Mouse (Mus musculus): Measurements from ENCODE around the gene Uchl3.

Uchl3 gene

DNA sequence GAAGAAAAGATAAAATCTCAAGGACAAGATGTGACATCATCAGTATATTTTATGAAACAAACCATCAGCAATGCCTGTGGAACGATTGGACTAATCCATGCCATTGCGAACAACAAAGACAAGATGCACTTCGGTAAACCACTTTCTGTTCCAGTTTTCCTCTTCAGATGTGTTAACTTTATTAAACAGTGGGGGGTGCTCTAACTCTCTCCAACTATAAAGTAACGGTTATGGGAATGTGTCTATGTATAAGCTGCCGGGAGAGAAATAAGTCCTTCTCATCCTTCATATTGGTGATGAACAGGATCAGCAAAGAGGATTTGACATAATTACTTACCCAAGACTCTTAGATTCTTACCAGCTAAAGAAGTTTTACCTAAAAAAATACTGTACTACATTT is 12.8 kb downstream of the Uchl3 start:
- no peak for DNase-seq (ENCODE audit: low read depth, low spot score)

DNA sequence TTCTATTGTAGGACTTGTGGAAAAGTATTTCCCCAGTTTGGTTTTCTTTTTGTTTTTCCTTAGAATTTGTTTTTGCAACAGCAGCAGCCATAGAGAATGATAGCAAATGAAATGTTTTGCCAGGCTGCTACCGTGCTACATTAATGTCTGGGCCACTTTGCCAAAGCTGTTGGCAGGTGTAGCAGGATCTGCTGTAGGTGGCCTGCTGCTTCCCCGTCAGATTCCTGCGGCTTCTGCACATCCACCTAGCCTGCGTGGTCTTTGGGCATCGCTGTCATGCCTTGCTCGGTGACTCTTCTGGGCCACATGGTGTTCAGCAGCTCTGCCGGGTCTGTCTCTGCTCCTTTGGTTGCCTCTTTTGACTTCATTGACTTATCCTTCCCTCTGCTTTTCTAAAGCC is 14.9 kb downstream of the Uchl3 start:
- no peak for DNase-seq (ENCODE audit: low read depth, low spot score)

DNA sequence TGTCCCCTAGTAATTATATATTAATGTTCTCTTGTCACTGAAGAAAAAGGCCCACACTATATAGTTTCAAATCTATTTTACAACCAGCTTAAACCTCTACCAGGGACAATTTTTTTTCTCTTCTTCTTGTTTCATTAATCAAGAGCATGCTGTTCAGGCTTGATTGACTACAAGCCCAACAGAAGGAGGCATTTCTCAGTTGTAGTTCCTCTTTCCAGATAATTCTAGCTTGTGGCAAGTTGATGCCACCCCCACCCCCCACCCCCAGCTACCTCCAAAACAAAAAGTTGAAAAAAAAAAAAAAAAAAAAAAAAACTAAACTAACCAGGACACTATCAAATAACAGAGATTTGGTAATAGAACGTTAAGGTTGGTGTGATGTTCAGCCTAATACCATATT is 18.5 kb downstream of the Uchl3 start:
- no peak for DNase-seq (ENCODE audit: low read depth, low spot score)

DNA sequence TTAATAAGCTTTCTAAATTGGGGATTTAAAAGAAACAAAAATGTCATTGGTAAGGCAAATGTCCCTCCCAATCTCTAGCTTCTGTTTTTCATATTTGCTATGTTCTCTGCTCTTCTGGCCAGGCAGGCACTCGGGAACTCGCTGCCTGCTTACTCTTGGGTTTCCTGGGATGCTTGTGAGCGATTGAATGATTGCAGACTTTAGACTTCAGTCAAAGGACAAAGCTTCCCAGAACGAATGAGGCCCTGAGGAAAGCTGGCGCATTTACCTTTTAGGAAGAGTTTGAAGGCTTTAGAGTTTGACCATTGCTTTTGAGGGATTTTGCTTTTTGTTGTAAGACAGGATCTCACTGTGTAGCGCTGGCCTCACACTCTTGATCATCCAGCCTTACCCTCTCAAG is 33.9 kb downstream of the Uchl3 start:
- no peak for DNase-seq (ENCODE audit: low read depth, low spot score)

DNA sequence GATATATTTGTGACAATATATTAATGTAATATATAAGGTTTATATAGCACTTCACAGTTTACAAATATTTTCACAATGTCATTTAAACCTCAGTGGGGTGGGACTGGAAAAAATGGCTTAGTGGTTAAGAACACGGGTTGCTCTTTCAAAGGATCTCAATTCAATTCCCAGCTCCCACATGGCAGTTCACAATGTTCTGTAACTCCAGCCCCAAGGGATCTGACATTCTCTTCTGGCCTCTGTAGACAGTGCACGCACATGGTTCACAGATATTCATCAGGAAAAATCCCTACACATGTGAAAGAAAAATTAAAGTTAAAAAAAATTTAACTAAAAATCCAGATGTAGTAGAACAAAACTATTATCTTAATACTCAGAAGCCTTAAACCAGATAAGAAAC is 34.6 kb downstream of the Uchl3 start:
- no peak for DNase-seq (ENCODE audit: low read depth, low spot score)

DNA sequence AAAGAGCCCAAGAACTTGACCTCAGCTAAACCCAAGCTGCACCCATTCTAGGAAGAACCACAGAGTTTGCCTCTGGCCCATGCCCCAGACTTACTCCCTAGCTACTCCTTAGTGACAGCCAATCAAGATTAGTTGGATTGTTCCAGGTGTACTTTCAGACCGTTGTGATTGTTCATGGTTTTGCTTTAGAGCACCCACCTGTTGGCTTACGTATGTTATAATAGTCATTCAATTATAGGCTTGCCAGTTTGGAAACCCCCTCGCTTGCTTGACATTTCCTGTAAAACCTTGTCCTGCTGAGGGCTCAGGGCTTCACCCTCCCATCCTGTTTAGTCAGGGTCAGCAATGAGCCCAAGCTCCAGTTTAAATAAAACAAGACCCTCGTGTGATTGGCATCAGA is 50.7 kb downstream of the Uchl3 start:
- no peak for DNase-seq (ENCODE audit: low read depth, low spot score)

DNA sequence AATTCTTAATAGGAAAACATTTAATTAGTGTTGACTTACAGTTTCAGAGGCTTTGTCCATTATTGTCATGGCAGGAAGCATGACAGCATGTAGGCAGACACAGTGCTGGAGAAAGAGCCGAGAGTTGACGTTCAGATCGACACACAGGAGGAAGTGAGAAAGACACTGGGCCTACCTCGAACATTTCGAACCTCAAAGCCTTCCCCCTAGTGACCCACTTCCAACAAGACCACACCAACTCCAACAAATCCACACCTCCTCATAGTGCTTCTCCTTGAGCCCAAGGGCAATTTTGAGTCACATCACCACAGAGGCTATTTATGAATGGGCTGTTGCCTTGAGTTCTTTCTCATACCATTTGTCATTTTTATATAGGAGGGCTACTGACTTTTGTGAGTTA is 53.3 kb downstream of the Uchl3 start:
- no peak for DNase-seq (ENCODE audit: low read depth, low spot score)

DNA sequence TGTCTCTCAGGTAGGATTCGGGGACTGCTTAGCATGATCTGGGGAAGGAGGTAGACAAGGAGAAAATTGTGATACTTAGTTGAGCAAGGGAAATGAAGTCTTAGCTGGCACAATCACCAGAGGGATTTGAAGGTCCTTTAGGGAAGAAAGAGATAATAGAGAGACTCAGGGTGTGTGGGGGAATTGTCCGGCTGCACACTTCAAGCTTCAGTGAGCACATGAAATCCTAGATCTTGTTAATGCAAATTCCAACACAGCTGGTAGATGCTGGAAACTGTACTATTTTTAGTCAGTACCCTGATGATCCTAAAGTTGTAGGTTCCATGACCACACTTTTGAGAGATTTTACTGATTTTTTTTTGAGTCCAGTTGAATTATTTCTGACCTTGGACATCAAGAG is 60.6 kb downstream of the Uchl3 start:
- no peak for DNase-seq (ENCODE audit: low read depth, low spot score)

DNA sequence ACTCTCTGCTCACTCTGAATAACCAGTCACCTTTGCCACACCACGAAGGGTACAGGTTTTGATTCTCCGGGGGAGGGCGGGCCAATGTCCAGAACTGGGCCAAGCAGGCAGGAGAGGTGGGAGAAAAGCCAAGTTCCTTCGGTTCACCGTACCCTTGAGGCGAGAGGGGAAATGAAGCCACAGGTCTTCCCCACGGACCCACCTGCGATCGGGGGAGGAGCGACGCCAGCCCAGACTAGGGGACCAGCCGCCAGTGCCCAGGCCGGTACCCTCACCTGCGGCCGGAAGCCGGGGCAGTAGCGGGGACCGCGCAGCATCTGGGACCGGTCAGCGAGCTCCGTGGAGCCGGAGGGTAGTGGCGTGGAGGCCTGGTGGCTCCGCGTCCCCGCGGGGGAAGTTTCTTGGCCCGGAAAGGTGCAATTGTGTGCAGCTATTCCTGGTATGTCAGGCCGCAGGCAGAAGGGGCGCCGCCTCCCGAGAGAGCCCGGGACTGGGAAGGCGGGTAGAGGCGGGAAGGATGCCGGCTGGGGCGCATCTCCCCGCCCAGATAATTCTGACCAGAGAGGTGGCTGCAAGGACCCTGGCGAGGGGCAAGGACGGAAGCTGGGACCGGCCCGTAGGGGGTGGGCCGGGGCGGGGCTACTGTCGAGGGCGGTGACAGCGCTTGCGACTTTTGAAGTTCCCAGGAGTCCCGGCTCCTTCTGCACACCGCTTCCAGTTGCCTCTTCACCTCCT is 75.6 kb downstream of the Uchl3 start, which contains the start of the genes Gm9922 and Lmo7:
Gene Gm9922, minus strand, starts transcription at position 578 of the 735 bp plus-strand sequence.
Gene Lmo7, plus strand, starts transcription at position 721 of the 735 bp plus-strand sequence.
- peak; percentile 47 for DNase-seq (ENCODE audit: low read depth, low spot score)

DNA sequence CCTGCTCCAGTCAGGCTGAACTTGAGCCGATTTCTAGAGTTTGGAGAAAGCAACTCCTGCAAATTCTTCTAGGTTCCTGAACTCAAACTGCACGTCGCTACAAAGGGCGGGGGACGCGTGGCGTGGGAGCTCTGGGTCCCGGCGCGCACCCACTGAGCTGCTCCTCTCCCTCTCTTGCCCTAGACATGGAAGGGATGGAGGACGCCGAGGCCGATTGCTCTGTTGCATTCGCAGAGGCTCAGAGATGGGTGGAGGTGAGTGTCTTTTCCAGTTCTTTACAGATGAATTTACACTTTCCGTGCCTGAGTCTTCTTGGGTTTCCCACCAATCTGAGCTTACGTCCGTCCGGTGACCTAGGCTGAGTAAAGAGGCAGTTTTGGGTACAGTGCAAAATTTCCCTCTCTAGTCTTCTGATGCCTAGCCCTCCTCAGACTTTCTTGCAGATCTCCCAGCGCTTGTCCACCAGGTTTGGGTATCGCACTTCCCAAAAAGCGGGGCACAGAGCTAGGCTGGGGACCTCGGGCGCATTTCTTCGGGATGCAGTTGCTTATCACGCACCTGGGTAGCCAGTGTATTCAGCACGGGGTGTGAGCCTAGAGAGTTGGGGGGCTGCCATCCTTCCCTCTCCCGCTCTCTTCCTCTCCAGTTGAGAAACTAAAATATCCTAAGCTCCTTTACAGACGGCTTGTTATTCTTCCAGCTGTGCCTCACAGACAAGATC is 76.4 kb downstream of the Uchl3 start:
- no peak for DNase-seq (ENCODE audit: low read depth, low spot score)

DNA sequence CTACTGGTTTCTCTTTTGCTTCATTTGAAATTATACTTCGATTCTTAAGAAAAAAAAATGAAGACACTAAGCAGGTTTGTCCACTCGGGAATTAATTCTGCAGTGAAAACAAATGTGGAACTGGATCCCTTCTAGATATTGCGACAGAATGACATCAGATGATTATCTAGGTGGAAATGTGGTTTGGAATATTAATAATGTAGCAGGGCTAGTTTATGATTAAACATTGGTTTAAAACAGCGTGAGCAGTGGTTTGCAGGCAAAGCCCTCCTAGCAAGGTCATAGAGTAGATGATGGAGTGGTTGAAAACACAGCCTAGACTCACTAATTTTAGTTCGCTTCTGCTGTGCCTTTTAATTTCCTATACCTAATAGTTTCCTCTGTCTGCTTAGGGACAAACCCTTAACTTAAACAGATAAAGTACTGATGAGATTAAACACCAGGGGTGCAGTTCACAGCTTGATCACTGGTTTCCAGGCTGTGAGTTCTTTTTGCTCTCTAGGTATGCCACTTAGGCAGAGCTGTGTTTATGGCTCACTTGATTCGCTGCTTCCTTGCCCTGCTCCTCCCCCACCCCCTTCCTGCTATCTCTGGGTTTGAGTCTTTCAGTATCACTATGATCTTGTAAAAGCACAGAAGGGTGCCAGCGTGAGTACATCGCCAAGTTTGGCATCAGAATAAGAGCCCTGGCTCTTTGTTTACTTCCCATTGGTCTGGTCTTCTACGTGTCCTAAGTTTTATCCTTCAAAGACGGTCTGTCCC is 80.0 kb downstream of the Uchl3 start:
- no peak for DNase-seq (ENCODE audit: low read depth, low spot score)

DNA sequence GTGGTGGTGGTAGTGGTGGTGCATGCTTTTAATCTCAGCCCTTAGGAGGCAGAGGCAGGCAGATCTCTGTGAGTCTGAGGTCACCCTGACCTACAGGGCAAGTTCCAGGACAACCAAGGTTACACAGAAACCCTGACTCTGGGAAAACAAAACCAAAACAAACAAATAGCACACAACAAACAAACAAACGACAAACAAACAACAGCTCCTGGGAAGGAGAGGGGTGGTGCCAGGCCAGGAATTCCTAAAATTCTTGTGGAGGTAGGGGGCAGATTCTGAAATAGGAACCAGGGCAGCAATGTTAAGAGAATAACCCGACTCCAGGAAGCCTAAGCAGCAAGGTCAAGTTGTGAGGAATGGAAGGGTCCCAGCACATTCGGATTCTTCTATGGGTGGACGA is 83.7 kb downstream of the Uchl3 start:
- no peak for DNase-seq (ENCODE audit: low read depth, low spot score)
